Mouse (Mus musculus): ENCODE results near the gene Ercc6.
A peak's percentile ranks its signal among the peaks of the same experiment; 100 is the strongest.

DNA sequence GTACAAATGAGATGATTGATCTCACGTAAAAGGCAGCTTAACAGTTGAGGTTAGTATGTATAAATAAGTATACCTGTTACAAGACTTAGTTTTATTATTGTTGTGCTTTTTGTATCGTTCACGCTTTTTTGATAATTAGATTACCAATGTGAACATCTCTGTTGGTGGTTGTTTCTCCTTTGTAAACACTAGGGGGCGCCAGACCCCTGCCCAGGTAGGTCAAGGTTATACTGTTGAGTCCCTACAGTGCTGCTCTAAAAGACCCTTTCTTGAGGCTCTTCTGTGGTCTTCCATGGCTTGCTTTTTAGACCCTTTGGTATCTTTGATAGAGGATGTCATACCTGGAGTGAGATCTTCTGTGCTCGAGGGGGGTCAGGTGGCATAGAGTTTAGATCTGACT is 20.8 kb downstream of the Ercc6 start:
- TF ChIP-seq CTCF (IDR thresholded peaks at IDR 0.05; ENCODE audit: extremely low read depth, insufficient read depth, insufficient read length, insufficient replicate concordance) (peak; percentile 41; the same call in 1 of the 2 replicates), POLR2A (IDR thresholded peaks at IDR 0.05; ENCODE audit: low read depth, low read length) (no peak)

Measured in spleen, adult 2 months (tissue).